Mouse (Mus musculus) frontal cortex, postnatal 14 days (tissue): ENCODE results near the gene Mlxipl.
A peak's percentile ranks its signal among the peaks of the same experiment; 100 is the strongest.

Source experiments
- DNase-seq, 2 experiments: peaks; one replicate each; pipeline ENCODE4 v3.0.0; 2022; ENCODE audit warnings: low spot score in 2 of 2

The Mlxipl gene

GRCm38 (mm10) chr5:135145955-135146354, 56.3 kb downstream of the Mlxipl start:
- DNase-seq = no peak

- DNase-seq = no peak
Measured at GRCm38 (mm10) chr5:135148715-135149052, 59.0 kb downstream of the Mlxipl start.

- DNase-seq = peak; percentile 97
Measured at GRCm38 (mm10) chr5:135149053-135149819, 59.5 kb downstream of the Mlxipl start, which contains the start of gene Tbl2. Gene Tbl2, plus strand, starts transcription at chr5:135149657.

GRCm38 (mm10) chr5:135149820-135150178, 60.1 kb downstream of the Mlxipl start:
- no peak for DNase-seq

- no peak for DNase-seq
Measured at GRCm38 (mm10) chr5:135156496-135156895, 66.8 kb downstream of the Mlxipl start.

GRCm38 (mm10) chr5:135161221-135161620, 71.5 kb downstream of the Mlxipl start:
- no peak for DNase-seq

- DNase-seq = no peak
Measured at GRCm38 (mm10) chr5:135161650-135162049, 72.0 kb downstream of the Mlxipl start.

- no peak for DNase-seq
Measured at GRCm38 (mm10) chr5:135162361-135162760, 72.7 kb downstream of the Mlxipl start.

- no peak for DNase-seq
Measured at GRCm38 (mm10) chr5:135162821-135163220, 73.1 kb downstream of the Mlxipl start.

GRCm38 (mm10) chr5:135166909-135167308, 77.2 kb downstream of the Mlxipl start:
- no peak for DNase-seq

GRCm38 (mm10) chr5:135167469-135167868, 77.8 kb downstream of the Mlxipl start:
- no peak for DNase-seq

GRCm38 (mm10) chr5:135168063-135169062, 78.7 kb downstream of the Mlxipl start, which contains the start of gene Bcl7b:
Gene Bcl7b, plus strand, starts transcription at chr5:135168283.
- peak; percentile 95 to 96 for DNase-seq

GRCm38 (mm10) chr5:135169479-135169878, 79.8 kb downstream of the Mlxipl start:
- no peak for DNase-seq

GRCm38 (mm10) chr5:135171688-135172220, 82.1 kb downstream of the Mlxipl start:
- DNase-seq = no peak

GRCm38 (mm10) chr5:135172986-135173385, 83.3 kb downstream of the Mlxipl start:
- DNase-seq = no peak

- no peak for DNase-seq
Measured at GRCm38 (mm10) chr5:135175086-135175485, 85.4 kb downstream of the Mlxipl start.

GRCm38 (mm10) chr5:135178523-135178922, 88.8 kb downstream of the Mlxipl start:
- no peak for DNase-seq

GRCm38 (mm10) chr5:135178996-135179395, 89.3 kb downstream of the Mlxipl start:
- no peak for DNase-seq

GRCm38 (mm10) chr5:135179616-135180015, 89.9 kb downstream of the Mlxipl start:
- DNase-seq = no peak

- no peak for DNase-seq
Measured at GRCm38 (mm10) chr5:135180796-135181195, 91.1 kb downstream of the Mlxipl start.

GRCm38 (mm10) chr5:135181776-135182175, 92.1 kb downstream of the Mlxipl start:
- no peak for DNase-seq

- no peak for DNase-seq
Measured at GRCm38 (mm10) chr5:135183131-135183861, 93.6 kb downstream of the Mlxipl start.
